Mouse (Mus musculus) natural killer cell, adult 2 months (primary cell): ENCODE data around the gene Pde5a.

Experiments
- DNase-seq, 2 experiments: peaks; one replicate each; pipeline ENCODE4 v3.0.0; 2022; ENCODE audit warnings: low spot score in 2 of 2

Gene Pde5a

GRCm38 (mm10) chr3:122763768-122764167, 35.0 kb downstream of the Pde5a start:
- DNase-seq = no peak

GRCm38 (mm10) chr3:122766930-122767329, 38.2 kb downstream of the Pde5a start:
- DNase-seq = no peak

DNA sequence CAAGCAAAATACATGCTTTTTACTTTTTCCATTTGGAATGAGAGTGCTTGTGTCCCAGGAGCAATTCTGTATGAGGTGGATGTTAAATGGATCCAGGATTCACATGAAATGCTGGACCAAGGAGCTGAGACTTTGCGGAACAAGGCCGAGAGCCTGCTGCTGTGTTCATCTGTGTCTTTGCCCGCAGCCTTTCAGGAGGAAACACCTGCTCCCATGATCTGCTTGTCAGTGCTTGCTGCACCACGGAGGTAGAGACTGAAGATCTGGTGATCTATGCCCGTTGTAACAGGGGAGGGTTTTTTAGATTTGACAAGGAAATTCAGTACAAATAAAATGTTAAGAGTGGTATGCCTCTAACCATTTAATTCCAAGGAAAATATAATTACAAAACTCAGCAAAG, 39.1 kb downstream of the Pde5a start:
- no peak for DNase-seq

DNA sequence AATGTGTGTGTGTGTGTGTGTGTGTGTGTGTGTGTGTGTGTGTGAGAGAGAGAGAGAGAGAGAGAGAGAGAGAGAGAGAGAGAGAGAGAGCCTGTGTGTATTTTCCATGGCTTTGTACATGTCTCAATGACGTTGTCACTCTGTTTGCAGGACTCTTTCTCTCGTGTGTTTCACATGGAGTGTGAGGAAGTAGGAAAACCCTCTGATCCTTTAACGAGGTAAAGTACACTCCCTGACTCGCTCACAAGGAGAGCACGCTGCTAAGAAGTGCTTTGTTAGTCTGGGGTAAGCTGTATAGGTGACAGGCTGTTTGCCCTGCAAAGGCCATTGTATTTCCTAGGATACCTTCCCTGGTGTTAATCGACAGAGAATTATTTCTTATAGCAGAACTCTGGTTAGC, 52.7 kb downstream of the Pde5a start:
- no peak for DNase-seq

GRCm38 (mm10) chr3:122784245-122784644, 55.5 kb downstream of the Pde5a start:
- DNase-seq = no peak

DNA sequence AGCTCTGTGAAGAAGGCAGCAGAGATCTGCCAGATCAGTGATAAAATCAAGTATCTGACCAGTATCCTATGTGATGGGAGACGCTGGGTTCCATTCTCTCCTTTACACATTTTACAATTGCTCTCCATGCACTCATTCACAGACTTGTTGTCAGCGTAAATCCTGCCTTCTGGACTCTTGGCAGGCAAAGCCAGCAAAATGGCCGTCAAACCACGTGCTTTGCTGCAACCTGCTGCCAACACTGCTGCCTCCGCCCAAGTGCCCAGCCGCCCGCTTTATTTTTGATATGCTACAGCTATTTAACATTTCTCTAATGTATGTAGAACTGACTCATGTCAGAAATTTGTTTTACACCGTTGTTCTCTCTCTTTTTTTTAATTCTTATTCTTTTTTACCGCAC, 59.6 kb downstream of the Pde5a start:
- no peak for DNase-seq

GRCm38 (mm10) chr3:122789544-122789943, 60.8 kb downstream of the Pde5a start:
- no peak for DNase-seq

GRCm38 (mm10) chr3:122800050-122800449, 71.3 kb downstream of the Pde5a start:
- DNase-seq = no peak

- no peak for DNase-seq
Observed at GRCm38 (mm10) chr3:122800553-122801435, 72.0 kb downstream of the Pde5a start.

DNA sequence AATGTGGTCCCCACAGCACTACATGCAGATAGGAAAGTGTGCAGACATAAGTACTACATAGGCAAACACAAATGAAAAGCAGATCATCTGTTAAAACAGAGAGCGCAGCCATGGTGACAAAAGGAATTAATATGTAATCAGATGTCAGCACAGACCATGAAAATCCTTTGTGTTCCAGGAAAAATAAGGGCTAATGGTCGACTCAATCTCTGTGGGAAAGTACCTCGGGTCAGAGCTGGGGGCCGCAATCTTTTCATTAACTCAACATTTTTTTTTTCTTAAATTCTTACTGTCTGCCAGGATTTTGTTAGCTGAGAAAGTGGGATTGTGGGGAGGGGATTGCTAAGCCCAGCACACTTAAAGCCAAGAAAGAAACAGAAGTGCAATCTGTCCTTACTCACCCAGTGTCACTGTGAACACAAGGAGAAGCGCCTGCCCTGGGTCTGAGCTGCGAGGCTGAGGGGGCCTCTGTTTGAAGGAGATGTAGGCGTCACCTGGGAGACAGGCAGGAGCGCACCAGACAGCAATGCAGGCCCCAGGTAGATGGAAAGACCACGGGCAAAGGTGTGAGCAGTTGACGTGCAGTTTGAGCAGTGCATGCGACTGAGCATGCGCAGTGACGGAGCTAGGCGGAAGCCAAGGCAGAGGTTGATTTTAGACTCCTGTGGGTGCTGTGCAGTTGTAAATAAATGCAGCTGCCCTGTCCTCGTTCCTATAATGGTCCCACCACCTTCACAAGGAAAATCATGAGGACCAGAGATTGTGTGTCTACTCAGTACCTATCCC, 72.9 kb downstream of the Pde5a start:
- DNase-seq = no peak

DNA sequence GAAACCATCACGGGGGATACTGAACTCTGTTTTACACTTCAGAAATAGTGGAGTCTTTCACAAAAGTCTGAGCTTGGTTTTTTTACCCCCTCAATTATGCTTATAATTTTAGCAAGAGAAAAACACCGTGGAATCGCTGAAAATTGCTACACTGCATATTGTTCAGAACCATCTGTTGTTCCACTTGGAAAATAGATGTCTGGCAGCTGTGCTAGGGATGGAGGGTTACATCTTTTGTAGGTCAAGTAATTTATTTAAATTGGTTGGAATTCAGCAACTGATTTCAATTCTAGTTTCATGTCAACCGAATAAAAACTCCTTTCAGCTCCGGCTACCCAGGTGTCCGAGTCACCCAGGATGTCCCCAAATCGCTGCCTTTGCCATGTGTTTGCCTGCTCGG, 78.6 kb downstream of the Pde5a start:
- DNase-seq = no peak

- DNase-seq = peak; percentile 21 to 48
Observed at GRCm38 (mm10) chr3:122810090-122810863, 81.5 kb downstream of the Pde5a start.

DNA sequence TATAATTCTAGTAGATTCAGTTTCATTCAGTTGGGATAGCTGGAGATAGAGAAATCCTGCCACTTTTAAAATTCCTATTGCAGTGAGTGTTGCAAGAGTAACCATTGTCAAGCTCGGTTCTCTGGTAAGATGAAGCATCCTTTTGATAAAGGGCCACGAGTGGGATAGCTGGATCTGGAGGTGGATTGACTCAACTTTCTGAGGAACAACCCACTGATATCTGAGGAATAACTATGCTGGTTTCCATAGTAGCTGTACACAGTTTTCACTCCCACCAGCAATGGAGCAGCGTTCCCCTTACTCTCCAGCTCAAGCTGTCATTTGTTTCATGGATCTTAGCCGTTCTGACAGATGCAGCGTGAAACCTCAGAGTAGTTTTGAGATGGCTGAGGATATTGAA, 82.2 kb downstream of the Pde5a start:
- no peak for DNase-seq

DNA sequence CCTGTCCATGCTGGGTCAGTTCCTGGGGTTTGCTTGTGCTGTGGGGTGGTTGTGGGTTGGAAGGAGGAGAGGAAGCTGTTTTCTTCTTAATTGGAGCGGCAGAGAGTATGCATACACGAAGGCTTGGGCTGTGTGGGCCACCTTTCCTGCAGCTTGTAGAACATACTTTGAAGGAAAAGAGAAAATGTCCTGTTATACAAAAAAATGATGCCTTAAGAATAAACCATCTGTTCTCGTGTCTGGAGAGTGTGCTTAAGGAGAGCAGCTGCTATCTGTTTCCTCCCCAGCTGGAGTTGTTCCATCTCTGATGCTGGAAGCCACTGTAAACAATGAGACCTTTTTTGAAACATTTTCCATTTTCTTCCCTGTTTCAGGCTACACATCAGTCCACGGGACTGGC, 85.8 kb downstream of the Pde5a start:
- no peak for DNase-seq

- no peak for DNase-seq
Observed at GRCm38 (mm10) chr3:122818282-122818681, 89.5 kb downstream of the Pde5a start.

DNA sequence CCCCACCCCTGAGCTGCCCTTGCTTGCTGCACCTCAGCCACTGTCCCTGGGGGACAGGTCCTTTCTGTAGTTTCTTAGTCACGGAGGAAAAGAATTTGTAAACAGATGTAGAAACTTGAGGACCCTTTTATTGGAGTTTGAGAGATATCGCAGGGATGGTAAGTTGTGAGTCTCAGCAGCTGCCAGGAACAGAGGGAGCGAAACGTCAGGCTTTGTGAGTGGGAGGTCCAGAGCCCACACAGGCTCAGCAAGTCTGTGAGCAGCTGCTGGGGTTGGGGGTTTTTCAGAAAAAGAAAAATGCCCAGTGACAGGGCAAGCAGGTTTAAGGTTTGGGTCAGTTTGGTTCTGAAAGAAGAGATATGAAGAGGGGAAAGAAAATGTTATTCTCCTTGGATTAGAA, 92.0 kb downstream of the Pde5a start:
- no peak for DNase-seq

DNA sequence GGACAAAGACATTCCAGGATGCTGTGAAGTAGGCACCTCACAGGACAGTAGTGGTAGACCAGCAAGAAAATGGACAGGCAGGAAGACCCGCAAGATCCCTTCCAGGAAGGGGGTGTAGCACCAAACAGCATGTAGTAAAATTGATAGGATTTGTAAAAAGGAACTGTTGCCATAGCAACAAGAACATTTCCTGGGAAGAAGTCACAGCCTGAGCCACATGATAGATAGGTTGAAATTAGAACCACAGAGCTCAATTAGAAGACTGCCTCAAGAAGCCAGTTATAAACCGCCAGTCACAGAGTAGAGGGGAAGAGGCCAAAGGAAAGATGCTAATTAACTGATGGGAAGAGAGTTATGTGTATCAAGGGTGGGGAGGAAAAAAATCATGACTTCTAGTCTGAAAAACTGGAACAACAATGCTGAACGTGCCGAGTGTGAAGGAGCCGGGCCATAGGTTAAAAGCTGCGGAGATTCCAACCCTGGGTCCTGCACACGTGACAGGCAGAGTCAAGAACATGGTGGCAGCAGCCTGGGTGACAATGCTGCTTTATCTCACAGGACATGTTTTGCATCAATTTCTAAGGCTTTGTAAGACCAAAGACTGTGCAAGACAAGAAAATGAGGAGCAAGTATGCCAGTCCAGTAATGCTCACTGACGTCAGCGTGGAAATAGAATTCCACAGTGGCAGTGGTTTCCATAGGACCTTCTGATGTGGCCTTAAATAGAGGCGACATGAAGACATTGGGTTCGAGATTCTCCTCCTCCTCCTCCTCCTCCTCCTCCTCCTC, 99.7 kb downstream of the Pde5a start:
- no peak for DNase-seq

DNA sequence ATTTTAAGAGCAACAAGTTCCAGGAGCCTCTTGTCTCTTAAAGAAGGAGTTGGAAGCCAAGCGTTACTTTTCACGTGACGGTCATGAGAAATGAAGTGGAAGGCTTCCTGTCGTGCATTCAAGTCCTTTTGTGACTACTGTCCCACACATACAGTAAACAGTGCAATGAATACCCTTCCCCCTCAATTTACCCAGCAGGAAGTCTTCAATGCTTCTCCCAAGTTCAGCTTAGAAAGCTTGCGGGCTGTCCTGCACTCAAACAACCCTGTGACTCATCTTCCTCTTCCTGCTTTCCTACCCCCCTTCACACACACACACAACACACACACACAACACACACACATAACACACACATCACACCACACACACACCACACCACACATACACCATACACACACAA, 105.8 kb downstream of the Pde5a start:
- no peak for DNase-seq

DNA sequence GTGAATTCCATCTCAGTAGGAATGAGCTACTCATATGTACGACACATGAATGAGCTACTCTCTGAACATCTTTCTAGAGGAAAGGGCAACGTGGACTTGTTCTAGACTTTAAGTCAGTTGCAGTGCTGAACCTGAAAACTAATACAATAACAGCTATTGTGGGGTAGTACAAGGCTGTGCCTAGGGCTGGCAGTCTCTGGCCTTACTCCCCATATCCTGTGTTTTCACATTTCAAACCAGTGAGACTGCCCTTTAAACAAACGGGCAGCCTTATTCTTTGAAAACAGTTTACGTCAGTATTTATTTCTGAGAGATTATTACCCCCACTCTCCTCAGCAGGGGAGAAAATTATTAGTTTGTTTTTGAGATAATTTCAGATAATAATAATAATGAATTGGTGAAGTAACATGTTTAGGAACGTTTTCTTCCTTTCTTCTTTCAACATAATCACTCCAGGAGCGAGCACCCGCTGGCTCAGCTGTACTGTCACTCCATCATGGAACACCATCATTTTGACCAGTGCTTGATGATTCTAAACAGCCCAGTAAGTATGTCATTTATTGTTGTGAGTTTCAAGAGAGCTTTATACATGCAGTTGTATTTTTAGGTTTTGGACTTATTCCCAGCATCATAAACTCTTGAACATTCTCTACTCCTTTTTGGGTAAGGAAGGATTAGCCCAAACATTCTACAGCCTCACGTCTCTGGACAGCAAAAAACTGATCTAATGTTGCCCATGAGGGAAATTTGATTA, 106.5 kb downstream of the Pde5a start:
- DNase-seq = no peak

GRCm38 (mm10) chr3:122837639-122838038, 108.9 kb downstream of the Pde5a start:
- DNase-seq = no peak
